Mouse (Mus musculus) hindbrain, embryonic 15.5 days (tissue): ENCODE data around the gene Gm6902. TPM values are rescaled to one million over a fixed set of nuclear protein-coding genes. Genes with fewer than 3 reads are reported as not detected.
"Not testable (repeated sequence)": the region's sequence is repeated elsewhere in the genome, so short reads cannot be mapped to it uniquely, and the experiment has no call there.

Experiments used
- ATAC-seq: fragments of 200-750 bp; cut with Nextera tagmentation; 2 replicates; pipeline ENCODE4 v1.8.0; 2017; ENCODE audit warnings: low read depth, moderate number of reproducible peaks, moderate TSS enrichment; ENCODE audit not compliant: low FRiP score
- H3K27ac ChIP-seq: fragments of 300-500 bp; sonication (generic); replicated peaks from 2 replicates; pipeline ENCODE4 v1.5.1; 2015; ENCODE audit warnings: mild to moderate bottlenecking, inconsistent platforms
- H3K27me3 ChIP-seq: fragments of 300-500 bp; sonication (generic); 2 replicates; pipeline ENCODE4 v1.6.1; 2015; ENCODE audit warnings: control low read depth, inconsistent platforms
- H3K36me3 ChIP-seq: fragments of 300-500 bp; sonication (generic); 2 replicates; pipeline ENCODE4 v1.6.1; 2015; ENCODE audit warnings: control low read depth, inconsistent platforms
- H3K4me1 ChIP-seq: fragments of 300-500 bp; sonication (generic); replicated peaks from 2 replicates; pipeline ENCODE4 v1.6.1; 2015; ENCODE audit warnings: control low read depth, inconsistent platforms
- H3K4me2 ChIP-seq: fragments of 300-500 bp; sonication (generic); 2 replicates; pipeline ENCODE4 v1.6.1; 2015; ENCODE audit warnings: moderate library complexity, mild to moderate bottlenecking, inconsistent platforms
- H3K4me3 ChIP-seq: fragments of 300-500 bp; sonication (generic); 2 replicates; pipeline ENCODE4 v1.5.1; 2015; ENCODE audit warnings: mild to moderate bottlenecking, inconsistent platforms
- H3K9ac ChIP-seq: fragments of 300-500 bp; sonication (generic); 2 replicates; pipeline ENCODE4 v1.6.1; 2015; ENCODE audit warnings: inconsistent platforms
- H3K9me3 ChIP-seq: fragments of 300-500 bp; sonication (generic); 2 replicates; pipeline ENCODE4 v1.6.1; 2016; ENCODE audit warnings: control low read depth, inconsistent platforms
- WGBS: fragments of 180-500 bp; shearing (Covaris S2); methylation state at CpG from one replicate; pipeline ENCODE4 v1.1.7; 2015; 5-methylcytosine and 5-hydroxymethylcytosine counted together
- polyA plus RNA-seq: library from polyadenylated mRNA; unstranded; fragments of >200 nt; fragmentation: Nextera tagmentation; extraction: Ambion mirVana; gene quantifications from 2 replicates; pipeline ENCODE4 v1.2.1, GENCODE M21; 2015

Gm6902 gene
- polyA plus RNA-seq = not detected in 2 replicates

- H3K4me3 ChIP-seq, H3K9me3 ChIP-seq, H3K9ac ChIP-seq, H3K4me1 ChIP-seq, H3K27ac ChIP-seq, H3K4me2 ChIP-seq, H3K27me3 ChIP-seq, ATAC-seq, H3K36me3 ChIP-seq: not testable (repeated sequence)
- no CpG with 5 or more reads among the region's 2 CpGs for WGBS
Observed at GRCm38 (mm10) chr7:23278800-23279199, at the start of gene Gm6902. Gm6902 (minus strand) TSS chr7:23278900.

- not testable (repeated sequence) for ATAC-seq, H3K4me2 ChIP-seq, H3K4me3 ChIP-seq, H3K27ac ChIP-seq, H3K36me3 ChIP-seq, H3K27me3 ChIP-seq, H3K4me1 ChIP-seq, H3K9ac ChIP-seq
- 87% methylated on average over 3 of the region's 3 CpGs for WGBS
- peaks cover 14% of the 10 kb centered on the region; the same call in 1 of the 2 replicates for H3K9me3 ChIP-seq
Observed at GRCm38 (mm10) chr7:23300892-23301291, 22.2 kb upstream of the Gm6902 start, which contains the start of gene Nlrp4e. Nlrp4e (plus strand) TSS chr7:23301192.

- not testable (repeated sequence) for H3K4me1 ChIP-seq, H3K27ac ChIP-seq, ATAC-seq, H3K27me3 ChIP-seq, H3K9ac ChIP-seq, H3K4me3 ChIP-seq, H3K4me2 ChIP-seq, H3K9me3 ChIP-seq, H3K36me3 ChIP-seq
- no CpG with 5 or more reads among the region's 2 CpGs for WGBS
Observed at GRCm38 (mm10) chr7:23251582-23251981, 27.1 kb downstream of the Gm6902 start, which contains the start of gene Vmn1r166. Vmn1r166 (minus strand) TSS chr7:23251682.

Other genes with a start within 250 kb of the Gm6902 start
- gene Vmn1r163, start 223.4 kb downstream of the Gm6902 start, polyA plus RNA-seq = not detected in 2 replicates
- not detected in 2 replicates for gene Gm8720, start 211.4 kb downstream of the Gm6902 start, polyA plus RNA-seq
- gene Gm10662, start 134.4 kb downstream of the Gm6902 start, polyA plus RNA-seq = not detected in 2 replicates
- gene Vmn1r165, start 61.6 kb downstream of the Gm6902 start, polyA plus RNA-seq = not detected in 2 replicates
- gene Vmn1r166, start 27.2 kb downstream of the Gm6902 start, polyA plus RNA-seq = not detected in 2 replicates
- not detected in 2 replicates for gene Nlrp4e, start 22.3 kb upstream of the Gm6902 start, polyA plus RNA-seq
- gene Nlrp5, start 107.0 kb upstream of the Gm6902 start, polyA plus RNA-seq = not detected in 2 replicates
- not detected in 2 replicates for gene Vmn1r167, start 228.3 kb upstream of the Gm6902 start, polyA plus RNA-seq